Mouse (Mus musculus) forebrain, postnatal 0 days (tissue): ENCODE data around the gene Mocs2. TPM values are rescaled to one million over a fixed set of nuclear protein-coding genes. Genes with fewer than 3 reads are reported as not detected.
A peak's percentile ranks its signal among the peaks of the same experiment; 100 is the strongest.

ENCODE experiments used
- ATAC-seq: fragments of 200-750 bp; cut with Nextera tagmentation; 2 replicates; pipeline ENCODE4 v1.8.0; 2017; ENCODE audit warnings: mild to moderate bottlenecking, moderate library complexity
- DNase-seq: peaks from one replicate; pipeline ENCODE4 v3.0.0-alpha.2; 2015
- H3K27ac ChIP-seq: fragments of 300-500 bp; sonication (generic); 2 replicates; pipeline ENCODE4 v1.5.1; 2014; ENCODE audit warnings: low read depth, mild to moderate bottlenecking, antibody characterized with exemption, low read length, moderate library complexity, mixed read lengths
- H3K27me3 ChIP-seq: fragments of 300-500 bp; sonication (generic); 2 replicates; pipeline ENCODE4 v1.6.1; 2014; ENCODE audit warnings: mild to moderate bottlenecking, low read length, mixed read lengths; ENCODE audit not compliant: insufficient read depth
- H3K36me3 ChIP-seq: fragments of 300-500 bp; sonication (generic); 2 replicates; pipeline ENCODE4 v1.6.1; 2014; ENCODE audit warnings: mild to moderate bottlenecking, moderate library complexity; ENCODE audit not compliant: insufficient read depth
- H3K4me1 ChIP-seq: fragments of 300-500 bp; sonication (generic); 2 replicates; pipeline ENCODE4 v1.6.1; 2014; ENCODE audit warnings: antibody characterized with exemption; ENCODE audit not compliant: insufficient read depth
- H3K4me2 ChIP-seq: fragments of 300-500 bp; sonication (generic); 2 replicates; pipeline ENCODE4 v1.6.1; 2014; ENCODE audit warnings: low read depth, mild to moderate bottlenecking, moderate library complexity
- H3K4me3 ChIP-seq: fragments of 300-500 bp; sonication (generic); 2 replicates; pipeline ENCODE4 v1.5.1; 2014; ENCODE audit warnings: low read depth, low read length, mixed read lengths
- H3K9ac ChIP-seq: fragments of 300-500 bp; sonication (generic); 2 replicates; pipeline ENCODE4 v1.6.1; 2014; ENCODE audit warnings: mild to moderate bottlenecking
- H3K9me3 ChIP-seq: fragments of 300-500 bp; sonication (generic); 2 replicates; pipeline ENCODE4 v1.6.1; 2016; ENCODE audit warnings: low read length
- CTCF ChIP-seq: sonication (generic); IDR thresholded peaks from 2 replicates; pipeline ENCODE4 v1.5.1; 2016; ENCODE audit warnings: antibody characterized with exemption, control low read depth, low read depth
- WGBS: fragments of 180-500 bp; shearing (Covaris S2); extraction: QIAGEN DNeasy Blood & Tissue Kit; methylation state at CpG from one replicate; pipeline ENCODE4 v1.1.7; 2014; 5-methylcytosine and 5-hydroxymethylcytosine counted together
- polyA plus RNA-seq: library from polyadenylated mRNA; unstranded; fragments of >200 nt; fragmentation: Nextera tagmentation; extraction: Ambion mirVana; gene quantifications from 2 replicates; pipeline ENCODE4 v1.2.1, GENCODE M21; 2015
- total RNA-seq: library from RNA; depleted of rRNA; stranded (reverse); fragments of >200 nt; gene quantifications from 2 replicates; pipeline ENCODE4 v1.2.3, GENCODE M21; 2014; rRNA removed

Mocs2 gene
- total and polyA plus RNA-seq, 2 experiments from 2014 or later = 67.3 to 115 TPM

DNA sequence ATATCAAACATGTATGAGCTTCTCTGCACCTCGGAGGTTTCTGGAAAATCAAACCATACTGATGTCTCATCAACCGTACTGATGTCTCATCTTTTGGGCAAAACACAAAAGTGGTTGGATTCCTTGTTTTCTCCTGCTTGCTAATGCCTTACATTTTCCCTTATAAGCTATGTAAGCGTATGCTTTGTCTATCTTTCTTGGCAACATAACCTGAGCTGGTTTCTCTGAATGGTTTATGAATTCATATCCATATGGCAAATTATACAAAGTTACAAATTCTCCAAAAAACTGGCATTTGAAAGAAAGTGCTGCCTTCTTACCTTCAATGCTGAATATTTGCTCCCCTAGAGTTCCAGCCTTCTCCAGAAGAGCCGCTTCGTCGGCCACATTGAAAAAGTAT is 56.7 kb downstream of the Mocs2 start:
- DNase-seq (peak; percentile 13), ATAC-seq (peak; percentile 61)
- H3K9me3 ChIP-seq = no peaks in the 10 kb centered on the region
- H3K27me3 ChIP-seq = no peaks in the 10 kb centered on the region
- TF ChIP-seq CTCF = no peak
- no peaks in the 10 kb centered on the region for H3K36me3 ChIP-seq
- H3K9ac ChIP-seq = no peak overlapping the region
- no peak overlapping the region for H3K27ac ChIP-seq
- H3K4me1 ChIP-seq = no peaks in the 10 kb centered on the region
- 76% methylated on average over 6 of the region's 6 CpGs for WGBS
- H3K4me2 ChIP-seq = no peak overlapping the region
- H3K4me3 ChIP-seq = no peak overlapping the region

DNA sequence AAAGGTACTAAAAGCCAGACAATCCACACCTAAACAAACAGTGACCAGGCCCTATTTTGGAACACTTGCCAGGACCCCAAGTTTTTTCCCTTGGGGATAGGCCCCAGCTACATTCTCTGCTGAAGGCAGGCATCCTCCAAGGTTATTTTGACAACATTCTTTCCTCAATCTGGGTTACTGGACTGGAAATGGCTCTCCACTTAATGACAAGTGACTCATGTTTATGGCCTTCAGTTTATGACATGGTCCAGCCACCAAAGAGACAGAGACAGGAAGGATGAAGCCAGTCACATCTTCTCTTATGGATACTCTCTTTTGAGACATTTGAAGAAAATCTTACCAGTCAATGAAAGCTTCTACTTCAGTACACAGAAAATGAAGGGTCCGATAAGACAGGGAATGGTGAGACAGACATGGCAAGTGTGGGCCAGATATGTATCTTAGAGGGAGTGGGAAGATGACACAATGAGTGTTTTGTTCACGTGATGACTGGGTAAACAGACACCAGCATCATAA is 58.0 kb downstream of the Mocs2 start:
- no peaks in the 10 kb centered on the region for H3K4me1 ChIP-seq
- TF ChIP-seq CTCF = no peak
- H3K4me3 ChIP-seq = no peak overlapping the region
- H3K36me3 ChIP-seq = no peaks in the 10 kb centered on the region
- whole genome bisulfite sequencing = 89% methylated on average over 2 of the region's 2 CpGs
- no peaks in the 10 kb centered on the region for H3K27me3 ChIP-seq
- H3K27ac ChIP-seq = no peak overlapping the region
- H3K4me2 ChIP-seq = no peak overlapping the region
- ATAC-seq (no peak), DNase-seq (no peak)
- H3K9me3 ChIP-seq = no peaks in the 10 kb centered on the region
- no peak overlapping the region for H3K9ac ChIP-seq

DNA sequence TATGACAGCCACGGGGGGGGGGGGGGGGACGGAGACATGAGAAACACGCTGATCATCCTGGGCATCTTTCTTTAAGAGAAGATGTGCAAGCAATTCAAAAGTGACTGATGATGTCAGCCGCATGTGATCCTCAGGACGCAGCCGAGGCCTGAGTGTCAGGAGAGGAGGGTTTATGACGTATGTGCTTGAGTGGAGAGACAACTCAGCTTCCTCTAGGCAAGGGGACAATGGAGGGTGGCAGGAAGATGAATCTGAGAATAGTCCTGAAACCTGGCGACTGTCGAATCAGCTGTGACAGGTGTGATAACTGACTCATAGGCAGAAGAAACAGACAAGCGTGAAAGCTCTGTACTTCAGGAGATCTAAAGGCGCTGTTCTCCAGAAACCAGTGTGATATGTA is 60.6 kb downstream of the Mocs2 start:
- no peaks in the 10 kb centered on the region for H3K4me1 ChIP-seq
- WGBS = 92% methylated on average over 11 of the region's 11 CpGs
- H3K36me3 ChIP-seq = no peaks in the 10 kb centered on the region
- DNase-seq (no peak), ATAC-seq (no peak)
- no peak for TF ChIP-seq CTCF
- no peak overlapping the region for H3K27ac ChIP-seq
- no peaks in the 10 kb centered on the region for H3K9me3 ChIP-seq
- no peak overlapping the region for H3K4me3 ChIP-seq
- no peaks in the 10 kb centered on the region for H3K27me3 ChIP-seq
- H3K4me2 ChIP-seq = no peak overlapping the region
- no peak overlapping the region for H3K9ac ChIP-seq

Other genes starting within 250 kb of the Mocs2 start
- 0.77 and 0.86 TPM in 2 replicates for gene Itga2, start 113.9 kb downstream of the Mocs2 start, total RNA-seq
- gene Itga2, start 113.9 kb downstream of the Mocs2 start, polyA plus RNA-seq = 0.36 and 0.63 TPM in 2 replicates